Mouse (Mus musculus) CD8-positive naive resting alpha-beta T cell, adult 57 days (primary cell): ENCODE measurements around the gene Slc35a3. TPM values are rescaled to one million over a fixed set of nuclear protein-coding genes. Genes with fewer than 3 reads are reported as not detected.

Experiments used
- total RNA-seq: library from RNA; stranded (reverse); gene quantifications from one replicate; pipeline ENCODE4 v1.2.4, GENCODE M21; 2023

The Slc35a3 gene
- total RNA-seq = 21.5 TPM

GRCm38 (mm10) chr3:116712436-116712881 lies at the start of gene Slc35a3:
TSS of gene Slc35a3 (minus strand) at chr3:116712831.

GRCm38 (mm10) chr3:116681160-116681559 lies 31.5 kb downstream of the Slc35a3 start, which contains the start of gene Gm43191:
TSS of gene Gm43191 (minus strand) at chr3:116681260.

GRCm38 (mm10) chr3:116662463-116662863 lies 50.2 kb downstream of the Slc35a3 start, which contains the start of gene Mfsd14a:
TSS of gene Mfsd14a (minus strand) at chr3:116662677.

Other genes with a start within 250 kb of the Slc35a3 start
- 14.5 TPM for gene Rtca, start 204.6 kb downstream of the Slc35a3 start, total RNA-seq
- 13.2 TPM for gene Dbt, start 199.8 kb downstream of the Slc35a3 start, total RNA-seq
- gene Lrrc39, start 149.9 kb downstream of the Slc35a3 start, total RNA-seq = not detected
- 8.6 TPM for gene Sass6, start 117.8 kb downstream of the Slc35a3 start, total RNA-seq
- 36.5 TPM for gene Trmt13, start 98.2 kb downstream of the Slc35a3 start, total RNA-seq
- gene Mfsd14a, start 50.2 kb downstream of the Slc35a3 start, total RNA-seq = 62.9 TPM
- gene Gm43191, start 31.6 kb downstream of the Slc35a3 start, total RNA-seq = not detected
- gene Agl, start 95.3 kb upstream of the Slc35a3 start, total RNA-seq = 12.3 TPM
- 21.0 TPM for gene Frrs1, start 146.6 kb upstream of the Slc35a3 start, total RNA-seq